14 mouse cellular contexts compared by ENCODE assay signal in genomic region chr12:102285318-102285717, GRCm38 (mm10). TPM values are rescaled to one million over a fixed set of nuclear protein-coding genes. Genes with fewer than 3 reads are reported as not detected.
A peak's percentile ranks its signal among the peaks of the same experiment; 100 is the strongest.
DNase-seq lines count a peak whose midpoint lies in the region; ATAC-seq and TF ChIP-seq lines count a peak whose summit lies in the region.
"Had no signal": no experiment of that assay in that cellular context is flagged by ENCODE, and none has a peak within 500 bp of the region (broad histone marks: within the 10 kb centered on the region; RNA-seq: fewer than 3 reads in every experiment).

No protein-coding gene starts in this region.

- 82% methylated on average over 6 of the region's 6 CpGs for WGBS in hindbrain, embryonic 10.5 days
- 77% methylated on average over 6 of the region's 6 CpGs for WGBS in hindbrain, postnatal 0 days
- 64% methylated on average over 6 of the region's 6 CpGs for WGBS in lung, postnatal 0 days
- 68% methylated on average over 6 of the region's 6 CpGs for WGBS in intestine, embryonic 14.5 days
- 72% methylated on average over 6 of the region's 6 CpGs for WGBS in stomach, embryonic 14.5 days

- peaks cover 52% of the 10 kb centered on the region for H3K4me1 ChIP-seq in hindbrain, embryonic 10.5 days (replicated peaks)
- H3K4me1 ChIP-seq in hindbrain, postnatal 0 days (ENCODE audit: insufficient read depth, low read length): peaks cover 26% of the 10 kb centered on the region; the same call in 1 of the 2 replicates
- H3K4me1 ChIP-seq in lung, postnatal 0 days (ENCODE audit: insufficient read depth, low read depth, low read length): peaks cover 47% of the 10 kb centered on the region; the same call in 1 of the 2 replicates
- H3K4me1 ChIP-seq in intestine, embryonic 14.5 days (replicated peaks; ENCODE audit: control insufficient read depth, insufficient read depth, low read length): peaks cover 61% of the 10 kb centered on the region
- peaks cover 46% of the 10 kb centered on the region for H3K4me1 ChIP-seq in stomach, embryonic 14.5 days (ENCODE audit: control insufficient read depth, insufficient read depth, low read length)

- H3K4me3 ChIP-seq in hindbrain, embryonic 10.5 days: no peak overlapping the region
- no peak overlapping the region for H3K4me3 ChIP-seq in hindbrain, postnatal 0 days (ENCODE audit: low read length)
- 0 out of 2 replicates have a peak overlapping the region, but pooled peaks have one; percentile 57 for H3K4me3 ChIP-seq in lung, postnatal 0 days (ENCODE audit: low read depth, low read length)
- H3K4me3 ChIP-seq in intestine, embryonic 14.5 days (ENCODE audit: low read depth, low read length): no peak overlapping the region
- no peak overlapping the region for H3K4me3 ChIP-seq in stomach, embryonic 14.5 days (ENCODE audit: low read depth, low read length)
- H3K4me3 ChIP-seq: hindbrain, embryonic 15.5 days had no signal

- peaks cover 45% of the 10 kb centered on the region for H3K27me3 ChIP-seq in hindbrain, embryonic 10.5 days (ENCODE audit: insufficient read depth, poor library complexity, severe bottlenecking)
- no peaks in the 10 kb centered on the region for H3K27me3 ChIP-seq in hindbrain, postnatal 0 days (ENCODE audit: insufficient read depth, low read length)
- no peaks in the 10 kb centered on the region for H3K27me3 ChIP-seq in lung, postnatal 0 days (replicated peaks; ENCODE audit: insufficient read depth, low read length)
- no peaks in the 10 kb centered on the region for H3K27me3 ChIP-seq in intestine, embryonic 14.5 days (replicated peaks; ENCODE audit: control insufficient read depth, insufficient read depth, low read length)
- H3K27me3 ChIP-seq in stomach, embryonic 14.5 days (ENCODE audit: control insufficient read depth, insufficient read depth, low read length): no peaks in the 10 kb centered on the region

- no peak for TF ChIP-seq CTCF in hindbrain, postnatal 0 days (IDR thresholded peaks at IDR 0.05; ENCODE audit: low read depth)
- no peak for TF ChIP-seq CTCF in lung, postnatal 0 days (IDR thresholded peaks at IDR 0.05)

- no peak overlapping the region for H3K9ac ChIP-seq in hindbrain, postnatal 0 days (replicated peaks; ENCODE audit: low read length)
- peak overlapping the region; percentile 32 for H3K9ac ChIP-seq in lung, postnatal 0 days (replicated peaks; ENCODE audit: low read depth)
- no peak overlapping the region for H3K9ac ChIP-seq in intestine, embryonic 14.5 days (ENCODE audit: low read length)
- H3K9ac ChIP-seq in stomach, embryonic 14.5 days (replicated peaks; ENCODE audit: low read depth, low read length): no peak overlapping the region
- H3K9ac ChIP-seq: hindbrain, embryonic 15.5 days; liver, embryonic 14.5 days had no signal

- TF ChIP-seq EP300 in lung, postnatal 0 days (IDR thresholded peaks at IDR 0.05): peak; percentile 74

- ATAC-seq in hindbrain, postnatal 0 days: no peak
- no peak for ATAC-seq in lung, postnatal 0 days
- ATAC-seq in intestine, embryonic 14.5 days (replicated peaks; ENCODE audit: low FRiP score, low TSS enrichment, low read depth): no peak
- no peak for ATAC-seq in stomach, embryonic 14.5 days (ENCODE audit: insufficient number of reproducible peaks, insufficient read depth, low FRiP score, low read depth)
- ATAC-seq: forebrain, embryonic 14.5 days had no signal

- H3K36me3 ChIP-seq in hindbrain, embryonic 10.5 days: no peaks in the 10 kb centered on the region
- H3K36me3 ChIP-seq in hindbrain, postnatal 0 days (ENCODE audit: insufficient read depth, low read length): no peaks in the 10 kb centered on the region
- no peaks in the 10 kb centered on the region for H3K36me3 ChIP-seq in lung, postnatal 0 days (ENCODE audit: insufficient read depth, low read length)
- H3K36me3 ChIP-seq in intestine, embryonic 14.5 days (ENCODE audit: control insufficient read depth, insufficient read depth, low read length): peaks cover 6% of the 10 kb centered on the region; the same call in 1 of the 2 replicates
- H3K36me3 ChIP-seq in stomach, embryonic 14.5 days (ENCODE audit: control insufficient read depth, insufficient read depth, low read length): no peaks in the 10 kb centered on the region; the same call in 1 of the 2 replicates
- H3K36me3 ChIP-seq: hindbrain, embryonic 15.5 days had no signal

- DNase-seq in hindbrain, embryonic 10.5 days (ENCODE audit: low spot score): no peak
- no peak for DNase-seq in hindbrain, postnatal 0 days (ENCODE audit: low spot score)
- peak; percentile 46 for DNase-seq in lung, postnatal 0 days (ENCODE audit: low spot score)
- DNase-seq in lung, adult 18-20 months: no peak
- no peak for DNase-seq in intestine, embryonic 14.5 days (ENCODE audit: low spot score)
- DNase-seq in cerebellum, adult 9-11 months: no peak
- DNase-seq: adrenal gland, postnatal 10 days; cerebellum, postnatal 25 days; thymus, adult 2 months had no signal

- H3K27ac ChIP-seq in hindbrain, embryonic 10.5 days: 0 out of 2 replicates have a peak overlapping the region, but pooled peaks have one; percentile 13
- H3K27ac ChIP-seq in hindbrain, postnatal 0 days: no peak overlapping the region
- H3K27ac ChIP-seq in lung, postnatal 0 days (ENCODE audit: low read length): peak overlapping the region; percentile 94
- no peak overlapping the region for H3K27ac ChIP-seq in intestine, embryonic 14.5 days (ENCODE audit: low read depth)
- H3K27ac ChIP-seq in stomach, embryonic 14.5 days (ENCODE audit: low read length): no peak overlapping the region
- H3K27ac ChIP-seq: hindbrain, embryonic 15.5 days; liver, embryonic 14.5 days had no signal

- H3K9me3 ChIP-seq in hindbrain, embryonic 10.5 days: no peaks in the 10 kb centered on the region
- H3K9me3 ChIP-seq in hindbrain, postnatal 0 days (ENCODE audit: low read length): no peaks in the 10 kb centered on the region
- H3K9me3 ChIP-seq in lung, postnatal 0 days (ENCODE audit: low read length): no peaks in the 10 kb centered on the region
- no peaks in the 10 kb centered on the region for H3K9me3 ChIP-seq in intestine, embryonic 14.5 days (ENCODE audit: control insufficient read depth, low read length)
- no peaks in the 10 kb centered on the region for H3K9me3 ChIP-seq in stomach, embryonic 14.5 days (ENCODE audit: control insufficient read depth, low read depth, low read length)
- H3K9me3 ChIP-seq: hindbrain, embryonic 15.5 days had no signal

- H3K4me2 ChIP-seq in hindbrain, postnatal 0 days (ENCODE audit: low read depth, low read length): no peak overlapping the region
- H3K4me2 ChIP-seq in lung, postnatal 0 days (replicated peaks; ENCODE audit: low read depth, low read length): peak overlapping the region; percentile 83
- 0 out of 2 replicates have a peak overlapping the region, but pooled peaks have one; percentile 73 for H3K4me2 ChIP-seq in intestine, embryonic 14.5 days (ENCODE audit: low read length)
- H3K4me2 ChIP-seq in stomach, embryonic 14.5 days (replicated peaks; ENCODE audit: low read depth, low read length): 0 out of 2 replicates have a peak overlapping the region, but pooled peaks have one; percentile 95
- H3K4me2 ChIP-seq: midbrain, embryonic 11.5 days had no signal

RNA-seq across cellular contexts. Expression of gene Rin3, which starts 2.5 kb away (rescaled TPM):
- 5.1 TPM in 2 replicates for polyA plus RNA-seq in hindbrain, embryonic 10.5 days (2016; fragmentation: Nextera tagmentation; extraction: Ambion mirVana)
- total RNA-seq in hindbrain, postnatal 0 days (2014; rRNA removed): 2.0 and 3.2 TPM in 2 replicates
- 1.7 and 1.8 TPM in 2 replicates for polyA plus RNA-seq in hindbrain, postnatal 0 days (2015; fragmentation: Nextera tagmentation; extraction: Ambion mirVana)
- polyA plus RNA-seq in lung, postnatal 0 days (2015; fragmentation: Nextera tagmentation; extraction: Ambion mirVana): 17.7 and 19.3 TPM in 2 replicates
- polyA plus RNA-seq in intestine, embryonic 14.5 days (2014; fragmentation: Nextera tagmentation; extraction: Ambion mirVana): 13.4 and 14.6 TPM in 2 replicates
- polyA plus RNA-seq in stomach, embryonic 14.5 days (2014; fragmentation: Nextera tagmentation; extraction: Ambion mirVana): 12.1 and 12.4 TPM in 2 replicates

Comparison
In these comparisons a context has a peak if more than half of its experiments do, and no peak if none do; other contexts are left out.
1. H3K27ac ChIP-seq: peak in hindbrain, embryonic 10.5 days (single experiment) and lung, postnatal 0 days (single experiment); none in hindbrain, postnatal 0 days (single experiment), intestine, embryonic 14.5 days (single experiment) and stomach, embryonic 14.5 days (single experiment).